Mouse (Mus musculus): ENCODE measurements around the gene Prg2. TPM values are rescaled to one million over a fixed set of nuclear protein-coding genes. Genes with fewer than 3 reads are reported as not detected.

Gene Prg2
- polyA plus RNA-seq, 1 experiment from 2014 or later: 0.30 TPM

- 71% methylated on average over 9 of the region's 9 CpGs for WGBS
- Histone ChIP-seq H3K9me3 (no peaks in the 10 kb centered on the region), H3K4me1 (peaks cover 9% of the 10 kb centered on the region; the same call in 1 of the 2 replicates), H3K36me3 (replicated peaks) (no peaks in the 10 kb centered on the region), H3K4me3 (no peak overlapping the region), H3K27me3 (replicated peaks; ENCODE audit: low read depth, poor library complexity, severe bottlenecking) (no peaks in the 10 kb centered on the region), H3K27ac (replicated peaks) (no peak overlapping the region)
- no peak for DNase-seq (ENCODE audit: low spot score)
Measured at GRCm38 (mm10) chr2:85011906-85012604, 31.8 kb downstream of the Prg2 start.

DNA sequence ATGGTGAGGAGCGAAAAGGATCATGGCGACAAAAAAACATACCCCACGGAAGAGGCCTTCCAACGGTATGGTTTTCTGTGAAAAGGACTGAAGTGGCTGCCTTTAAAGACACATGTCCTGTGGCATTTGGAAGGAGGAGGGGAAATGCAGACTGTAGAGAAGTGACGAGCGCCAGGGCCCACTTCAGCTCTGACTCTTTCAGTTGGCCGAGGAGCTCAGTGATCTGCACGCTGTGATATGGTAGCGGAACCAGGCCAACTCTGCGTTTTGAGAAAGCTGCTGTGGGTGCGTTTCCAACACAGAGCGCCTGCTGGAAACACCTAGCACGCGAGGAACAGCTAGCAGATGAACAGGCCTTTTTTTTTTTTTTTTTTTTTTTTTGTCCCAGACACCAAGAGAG, 32.4 kb downstream of the Prg2 start:
- H3K27me3 ChIP-seq (replicated peaks; ENCODE audit: low read depth, poor library complexity, severe bottlenecking): no peaks in the 10 kb centered on the region
- H3K4me3 ChIP-seq: no peak overlapping the region
- peaks cover 9% of the 10 kb centered on the region; the same call in 1 of the 2 replicates for H3K4me1 ChIP-seq
- H3K27ac ChIP-seq (replicated peaks): no peak overlapping the region
- H3K36me3 ChIP-seq (replicated peaks): no peaks in the 10 kb centered on the region
- WGBS: 86% methylated on average over 14 of the region's 14 CpGs
- no peak for DNase-seq (ENCODE audit: low spot score)
- no peaks in the 10 kb centered on the region for H3K9me3 ChIP-seq

DNA sequence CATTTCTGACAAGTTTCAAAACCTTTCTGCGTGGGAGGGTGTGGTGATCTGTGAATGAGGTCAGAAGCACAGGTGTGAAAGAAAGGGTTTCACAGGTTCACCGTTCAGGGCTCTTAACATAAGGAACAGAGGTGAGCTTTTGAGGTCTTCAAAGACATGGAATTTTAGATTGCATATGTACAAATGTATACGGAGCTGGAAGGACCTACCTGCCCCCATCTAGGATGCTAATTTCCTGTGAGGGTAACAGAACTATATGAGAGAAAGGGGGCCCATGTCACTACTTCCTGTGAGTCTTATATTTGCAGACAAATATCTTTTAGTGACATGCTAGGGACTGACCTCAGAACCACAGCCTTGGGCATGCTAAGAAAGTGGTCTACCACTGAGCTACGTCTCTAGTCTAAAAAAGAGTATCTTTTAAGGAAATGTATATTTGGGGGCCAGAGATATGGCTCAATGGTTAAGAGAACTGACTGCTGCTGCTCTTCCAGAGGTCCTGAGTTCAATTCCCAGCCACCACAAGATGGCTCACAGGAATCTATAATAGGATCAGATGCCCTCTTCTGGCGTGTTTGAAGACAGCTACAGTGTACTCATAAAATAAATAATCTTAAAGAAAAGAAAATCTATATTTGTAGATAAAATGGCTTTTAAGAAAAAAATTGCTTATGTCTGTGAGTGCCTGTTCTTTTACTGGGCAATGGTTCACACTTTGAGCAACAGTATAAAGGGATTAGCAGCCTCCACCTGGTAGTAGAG, 33.7 kb downstream of the Prg2 start:
- peaks cover 9% of the 10 kb centered on the region; the same call in 1 of the 2 replicates for H3K4me1 ChIP-seq
- no peak for DNase-seq (ENCODE audit: low spot score)
- H3K36me3 ChIP-seq (replicated peaks): no peaks in the 10 kb centered on the region
- H3K9me3 ChIP-seq: no peaks in the 10 kb centered on the region
- H3K27ac ChIP-seq (replicated peaks): no peak overlapping the region
- WGBS: 77% methylated on average over 5 of the region's 5 CpGs
- no peaks in the 10 kb centered on the region for H3K27me3 ChIP-seq (replicated peaks; ENCODE audit: low read depth, poor library complexity, severe bottlenecking)
- no peak overlapping the region for H3K4me3 ChIP-seq

DNA sequence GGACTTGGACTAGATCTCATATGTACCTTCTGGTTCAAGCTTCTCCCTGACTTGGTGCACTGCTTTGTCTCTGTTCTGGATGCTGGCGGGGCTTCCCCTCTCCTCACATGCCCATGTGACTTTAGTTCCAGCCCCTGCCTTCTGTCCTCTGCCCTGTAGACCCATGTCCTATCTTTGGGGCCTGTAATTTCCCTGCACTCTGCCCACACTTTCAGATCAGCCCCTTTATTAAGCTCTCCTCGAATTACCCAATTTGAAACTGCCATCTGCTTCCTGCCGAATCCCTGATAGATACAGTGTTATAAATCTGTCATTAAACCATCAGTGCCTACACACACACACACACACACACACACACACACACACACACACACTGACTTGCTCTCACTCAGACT, 34.3 kb downstream of the Prg2 start:
- Histone ChIP-seq H3K9me3 (no peaks in the 10 kb centered on the region), H3K27me3 (replicated peaks; ENCODE audit: low read depth, poor library complexity, severe bottlenecking) (no peaks in the 10 kb centered on the region), H3K4me3 (no peak overlapping the region), H3K4me1 (peaks cover 9% of the 10 kb centered on the region; the same call in 1 of the 2 replicates), H3K27ac (replicated peaks) (no peak overlapping the region), H3K36me3 (replicated peaks) (no peaks in the 10 kb centered on the region)
- 64% methylated on average over 3 of the region's 3 CpGs for WGBS
- DNase-seq (ENCODE audit: low spot score): no peak

- Histone ChIP-seq H3K4me3 (no peak overlapping the region), H3K4me1 (no peaks in the 10 kb centered on the region), H3K9me3 (no peaks in the 10 kb centered on the region), H3K27ac (replicated peaks) (no peak overlapping the region), H3K36me3 (replicated peaks) (no peaks in the 10 kb centered on the region), H3K27me3 (replicated peaks; ENCODE audit: low read depth, poor library complexity, severe bottlenecking) (no peaks in the 10 kb centered on the region)
- no peak for DNase-seq (ENCODE audit: low spot score)
- WGBS: 21% methylated on average over 4 of the region's 4 CpGs
Measured at GRCm38 (mm10) chr2:85022043-85022442, 41.8 kb downstream of the Prg2 start.

- Histone ChIP-seq H3K27ac (replicated peaks) (no peak overlapping the region), H3K36me3 (replicated peaks) (no peaks in the 10 kb centered on the region), H3K4me1 (no peaks in the 10 kb centered on the region), H3K9me3 (no peaks in the 10 kb centered on the region), H3K27me3 (replicated peaks; ENCODE audit: low read depth, poor library complexity, severe bottlenecking) (no peaks in the 10 kb centered on the region), H3K4me3 (no peak overlapping the region)
- 89% methylated on average over 3 of the region's 3 CpGs for WGBS
- DNase-seq (ENCODE audit: low spot score): no peak
Measured at GRCm38 (mm10) chr2:85026178-85026577, 45.9 kb downstream of the Prg2 start.

DNA sequence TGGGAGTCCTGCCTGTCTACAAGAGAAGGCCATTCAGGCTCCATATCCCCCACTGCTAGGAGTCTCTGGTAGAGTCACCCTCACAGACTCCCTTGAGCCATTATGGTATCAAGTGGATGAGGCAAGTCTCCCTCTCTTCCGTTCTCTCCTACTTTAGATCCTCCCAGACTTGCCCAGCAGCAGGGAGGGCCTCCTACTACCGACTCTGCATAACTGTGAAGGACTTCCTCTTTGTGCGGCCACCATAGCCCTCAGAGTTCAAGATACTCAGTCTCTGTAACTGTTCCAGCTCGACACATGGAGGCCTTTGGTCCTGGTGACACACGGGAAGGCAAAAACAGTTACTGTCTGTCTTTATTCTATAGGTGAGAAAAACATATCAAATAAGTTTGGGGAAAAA, 47.0 kb downstream of the Prg2 start:
- WGBS: 77% methylated on average over 5 of the region's 5 CpGs
- no peak overlapping the region for H3K27ac ChIP-seq (replicated peaks)
- no peak for DNase-seq (ENCODE audit: low spot score)

GRCm38 (mm10) chr2:85029897-85030296, 49.6 kb downstream of the Prg2 start:
- H3K27me3 ChIP-seq (replicated peaks; ENCODE audit: low read depth, poor library complexity, severe bottlenecking): no peaks in the 10 kb centered on the region
- H3K4me3 ChIP-seq: no peak overlapping the region
- H3K4me1 ChIP-seq: no peaks in the 10 kb centered on the region
- no peaks in the 10 kb centered on the region for H3K36me3 ChIP-seq (replicated peaks)
- WGBS: 84% methylated on average over 6 of the region's 6 CpGs
- H3K9me3 ChIP-seq: no peaks in the 10 kb centered on the region
- H3K27ac ChIP-seq (replicated peaks): no peak overlapping the region
- no peak for DNase-seq (ENCODE audit: low spot score)

More for the DNA sequence above, 47.0 kb downstream of the Prg2 start:
- H3K4me3 ChIP-seq: no peak overlapping the region
- no peaks in the 10 kb centered on the region for H3K36me3 ChIP-seq (replicated peaks)
- no peaks in the 10 kb centered on the region for H3K27me3 ChIP-seq (replicated peaks; ENCODE audit: low read depth, poor library complexity, severe bottlenecking)
- no peaks in the 10 kb centered on the region for H3K9me3 ChIP-seq
- no peaks in the 10 kb centered on the region for H3K4me1 ChIP-seq

DNA sequence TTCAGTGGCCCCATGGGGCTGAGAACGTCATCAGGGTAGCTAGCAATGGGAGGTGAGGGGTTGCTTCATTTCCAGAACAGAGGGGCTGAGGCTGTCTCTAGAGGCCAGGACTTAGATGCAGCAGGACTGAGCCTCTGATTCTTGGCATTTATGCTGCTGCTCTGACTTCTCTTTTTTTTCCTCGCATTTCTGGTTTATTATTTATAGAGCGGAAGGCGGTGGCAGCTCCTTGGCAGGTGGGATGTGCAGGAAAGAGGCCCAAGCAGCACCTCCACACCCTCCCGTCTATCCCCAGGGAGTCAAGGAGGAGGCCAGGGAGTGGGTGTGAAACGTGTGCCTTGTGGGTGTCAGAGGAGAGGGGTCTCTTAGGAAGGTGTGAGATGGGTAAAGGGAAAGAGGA, 50.7 kb downstream of the Prg2 start:
- H3K4me1 ChIP-seq: peaks cover 8% of the 10 kb centered on the region
- H3K36me3 ChIP-seq (replicated peaks): no peaks in the 10 kb centered on the region
- no peak for DNase-seq (ENCODE audit: low spot score)
- H3K27ac ChIP-seq (replicated peaks): no peak overlapping the region
- H3K9me3 ChIP-seq: no peaks in the 10 kb centered on the region
- H3K27me3 ChIP-seq (replicated peaks; ENCODE audit: low read depth, poor library complexity, severe bottlenecking): no peaks in the 10 kb centered on the region
- 76% methylated on average over 6 of the region's 6 CpGs for WGBS
- H3K4me3 ChIP-seq: no peak overlapping the region

DNA sequence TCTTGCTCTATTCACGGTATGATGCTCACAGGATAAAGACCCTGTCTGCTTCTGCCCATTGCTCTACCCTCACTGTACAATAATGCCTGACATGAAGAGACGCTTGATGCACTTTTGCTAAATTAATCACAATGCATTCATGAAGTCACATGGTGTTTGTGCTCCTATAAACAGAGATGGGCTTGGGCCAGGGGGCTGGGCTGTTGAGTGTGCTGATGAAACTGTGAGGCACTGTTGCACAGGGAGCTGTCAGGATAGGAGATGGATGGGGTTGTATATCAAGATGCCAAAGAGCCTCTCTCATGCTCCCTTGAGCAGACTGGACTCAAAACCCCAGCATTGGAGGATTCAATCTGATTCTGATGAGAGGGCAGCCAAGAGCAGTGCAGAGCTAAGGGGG, 52.9 kb downstream of the Prg2 start:
- Histone ChIP-seq H3K4me1 (peaks cover 19% of the 10 kb centered on the region), H3K27ac (replicated peaks) (no peak overlapping the region), H3K9me3 (no peaks in the 10 kb centered on the region), H3K27me3 (replicated peaks; ENCODE audit: low read depth, poor library complexity, severe bottlenecking) (no peaks in the 10 kb centered on the region), H3K36me3 (replicated peaks) (no peaks in the 10 kb centered on the region), H3K4me3 (no peak overlapping the region)
- no peak for DNase-seq (ENCODE audit: low spot score)
- 83% methylated on average over 2 of the region's 2 CpGs for WGBS

Other genes with a start within 250 kb of the Prg2 start
- 8.1 and 8.9 TPM in 2 replicates for gene Ypel4, start 246.4 kb upstream of the Prg2 start, polyA plus RNA-seq (2016; fragmentation: Nextera tagmentation; extraction: Ambion mirVana)
- 8.0 and 9.5 TPM in 2 replicates for gene Gm19426, start 236.8 kb upstream of the Prg2 start, polyA plus RNA-seq (2016; fragmentation: Nextera tagmentation; extraction: Ambion mirVana)
- gene Serping1, start 205.0 kb upstream of the Prg2 start, polyA plus RNA-seq (2016; fragmentation: Nextera tagmentation; extraction: Ambion mirVana): 16.6 and 18.7 TPM in 2 replicates
- 22.7 and 25.8 TPM in 2 replicates for gene Ube2l6, start 181.6 kb upstream of the Prg2 start, polyA plus RNA-seq (2016; fragmentation: Nextera tagmentation; extraction: Ambion mirVana)
- 0.21 and 0.27 TPM in 2 replicates for gene Smtnl1, start 157.8 kb upstream of the Prg2 start, polyA plus RNA-seq (2016; fragmentation: Nextera tagmentation; extraction: Ambion mirVana)
- gene Timm10, start 153.5 kb upstream of the Prg2 start, polyA plus RNA-seq (2016; fragmentation: Nextera tagmentation; extraction: Ambion mirVana): 64.9 and 65.8 TPM in 2 replicates
- gene Slc43a1, start 141.6 kb upstream of the Prg2 start, polyA plus RNA-seq (2016; fragmentation: Nextera tagmentation; extraction: Ambion mirVana): 30.4 and 35.4 TPM in 2 replicates
- 2.5 and 2.6 TPM in 2 replicates for gene Rtn4rl2, start 93.8 kb upstream of the Prg2 start, polyA plus RNA-seq (2016; fragmentation: Nextera tagmentation; extraction: Ambion mirVana)
- 29.5 and 30.8 TPM in 2 replicates for gene Slc43a3, start 43.9 kb upstream of the Prg2 start, polyA plus RNA-seq (2016; fragmentation: Nextera tagmentation; extraction: Ambion mirVana)
- gene Prg3, start 7.8 kb downstream of the Prg2 start, polyA plus RNA-seq (2016; fragmentation: Nextera tagmentation; extraction: Ambion mirVana): not detected in 2 replicates
- gene Ssrp1, start 56.8 kb downstream of the Prg2 start, polyA plus RNA-seq (2016; fragmentation: Nextera tagmentation; extraction: Ambion mirVana): 419 and 425 TPM in 2 replicates
- gene P2rx3, start 57.0 kb downstream of the Prg2 start, polyA plus RNA-seq (2016; fragmentation: Nextera tagmentation; extraction: Ambion mirVana): 10.0 and 11.5 TPM in 2 replicates
- 31.5 and 33.1 TPM in 2 replicates for gene Tnks1bp1, start 67.6 kb downstream of the Prg2 start, polyA plus RNA-seq (2016; fragmentation: Nextera tagmentation; extraction: Ambion mirVana)
- 40.2 and 42.2 TPM in 2 replicates for gene Aplnr, start 155.8 kb downstream of the Prg2 start, polyA plus RNA-seq (2016; fragmentation: Nextera tagmentation; extraction: Ambion mirVana)
- gene Lrrc55, start 216.7 kb downstream of the Prg2 start, polyA plus RNA-seq (2016; fragmentation: Nextera tagmentation; extraction: Ambion mirVana): 0.32 and 0.60 TPM in 2 replicates

Data from embryonic facial prominence, embryonic 10.5 days (tissue).